ENCODE assay signal across 8 mouse cellular contexts in the genomic region with DNA sequence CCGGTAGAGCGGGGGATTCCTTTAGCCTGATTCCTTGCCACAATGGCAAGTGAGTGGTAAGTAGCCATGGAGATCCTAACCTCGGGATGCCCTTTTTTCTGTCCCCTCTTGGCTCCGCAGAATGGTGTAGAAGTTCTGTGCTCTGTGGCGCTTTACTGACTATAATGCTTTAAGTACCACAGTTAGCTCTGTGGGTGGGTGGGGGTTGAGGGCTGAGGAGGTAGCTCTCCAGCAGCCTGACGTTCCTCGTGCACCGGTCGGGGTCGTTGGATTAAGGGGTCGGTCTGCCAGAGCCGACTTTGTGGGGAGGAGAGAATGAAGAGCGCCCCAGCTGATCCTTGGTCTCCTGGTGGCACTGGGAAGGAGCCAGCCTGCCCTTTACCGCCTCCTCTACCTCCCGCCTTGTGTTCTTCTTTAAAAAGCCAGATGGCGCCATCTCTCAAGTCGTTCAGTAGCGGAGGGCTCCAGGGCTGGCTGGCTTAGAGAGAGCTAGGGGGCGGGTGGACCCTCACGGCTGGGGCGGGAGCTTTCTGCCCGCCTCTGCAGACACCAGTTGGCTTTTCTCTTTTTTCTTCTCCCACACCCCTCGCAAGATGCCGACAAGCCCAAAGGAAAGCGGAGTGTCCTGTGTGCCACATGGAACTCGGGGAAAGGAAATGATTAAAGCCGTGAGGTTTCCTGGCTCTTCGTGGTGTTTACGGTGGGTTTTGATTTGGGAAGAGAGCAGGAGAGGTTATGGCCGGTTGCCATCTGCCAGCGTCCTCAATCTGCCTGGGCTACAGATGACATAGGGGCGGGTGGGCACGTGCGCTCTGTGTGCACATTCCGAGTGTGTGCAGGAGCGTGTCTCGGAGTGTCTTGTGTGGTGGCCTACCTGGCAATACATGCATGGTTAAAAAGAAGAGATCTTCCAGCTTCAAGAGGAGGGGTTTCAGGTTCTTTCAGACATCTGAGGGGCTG. TPM values are rescaled to one million over a fixed set of nuclear protein-coding genes. Genes with fewer than 3 reads are reported as not detected.
DNase-seq lines count a peak whose midpoint lies in the region; ATAC-seq and TF ChIP-seq lines count a peak whose summit lies in the region.

No protein-coding gene starts in this region.

- H3K9ac ChIP-seq in heart, adult 2 months (ENCODE audit: low read depth, low read length): peak overlapping the region; percentile 43
- H3K9ac ChIP-seq in stomach, postnatal 0 days (ENCODE audit: low read length): peak overlapping the region; percentile 23

- H3K27ac ChIP-seq in gastrocnemius, adult 2 months: no peak overlapping the region
- H3K27ac ChIP-seq in heart, adult 2 months: peak overlapping the region; percentile 77
- no peak overlapping the region for H3K27ac ChIP-seq in kidney, adult 2 months (ENCODE audit: insufficient read depth, low read depth, low read length)
- no peak overlapping the region for H3K27ac ChIP-seq in stomach, postnatal 0 days (replicated peaks)

- 6% methylated on average over 37 of the region's 37 CpGs for WGBS in heart, adult 2 months
- WGBS in kidney, adult 2 months: 3% methylated on average over 37 of the region's 37 CpGs
- 6% methylated on average over 37 of the region's 37 CpGs for WGBS in stomach, postnatal 0 days

- H3K79me2 ChIP-seq in heart, adult 2 months (replicated peaks; ENCODE audit: control insufficient read depth, insufficient read depth, low read length): no peaks in the 10 kb centered on the region

- TF ChIP-seq POLR2A in heart, adult 2 months (IDR thresholded peaks at IDR 0.05; ENCODE audit: insufficient read depth, low read depth, low read length): no peak
- TF ChIP-seq POLR2A in kidney, adult 2 months (IDR thresholded peaks at IDR 0.05; ENCODE audit: low read depth, low read length): no peak

- H3K36me3 ChIP-seq in heart, adult 2 months (ENCODE audit: control insufficient read depth, insufficient read depth, low read length): peaks cover 2% of the 10 kb centered on the region; the same call in 1 of the 2 replicates
- no peaks in the 10 kb centered on the region for H3K36me3 ChIP-seq in kidney, adult 2 months (ENCODE audit: control insufficient read depth, insufficient read depth, low read length)
- H3K36me3 ChIP-seq in stomach, postnatal 0 days (ENCODE audit: control insufficient read depth, insufficient read depth, low read length): no peaks in the 10 kb centered on the region

- no peak for TF ChIP-seq EP300 in heart, adult 2 months (IDR thresholded peaks at IDR 0.05; ENCODE audit: insufficient read depth, low read depth, low read length)
- TF ChIP-seq EP300 in stomach, postnatal 0 days (optimal IDR thresholded peaks at IDR 0.05): no peak

- no peaks in the 10 kb centered on the region for H3K27me3 ChIP-seq in heart, adult 2 months (ENCODE audit: control insufficient read depth, insufficient read depth, low read length)
- no peaks in the 10 kb centered on the region; the same call in 1 of the 2 replicates for H3K27me3 ChIP-seq in kidney, adult 2 months (replicated peaks; ENCODE audit: control insufficient read depth, insufficient read depth, low read length)
- H3K27me3 ChIP-seq in stomach, postnatal 0 days (ENCODE audit: control insufficient read depth, insufficient read depth, low read length): 0 out of 2 replicates have a peak, but pooled peaks cover 3% of the 10 kb centered on the region

- H3K4me1 ChIP-seq in heart, adult 2 months (ENCODE audit: control insufficient read depth, insufficient read depth, low read length): peaks cover 6% of the 10 kb centered on the region
- no peaks in the 10 kb centered on the region for H3K4me1 ChIP-seq in kidney, adult 2 months (ENCODE audit: control insufficient read depth, insufficient read depth, low read length)
- H3K4me1 ChIP-seq in stomach, postnatal 0 days (replicated peaks; ENCODE audit: control insufficient read depth, insufficient read depth): no peaks in the 10 kb centered on the region

- H3K4me3 ChIP-seq in gastrocnemius, adult 2 months: peak overlapping the region; percentile 60
- H3K4me3 ChIP-seq in heart, adult 2 months: peak overlapping the region; percentile 54
- H3K4me3 ChIP-seq in kidney, adult 2 months (ENCODE audit: insufficient read depth, low read depth, low read length): peak overlapping the region; percentile 11; the same call in 1 of the 2 replicates
- H3K4me3 ChIP-seq in stomach, postnatal 0 days (ENCODE audit: low read depth, low read length): peak overlapping the region; percentile 39

- peak; percentile 57 for TF ChIP-seq CTCF in gastrocnemius, adult 2 months (IDR thresholded peaks at IDR 0.05)
- peak; percentile 75 for TF ChIP-seq CTCF in heart, adult 2 months (IDR thresholded peaks at IDR 0.05)
- no peak; the same call in 1 of the 2 replicates for TF ChIP-seq CTCF in kidney, adult 2 months (conservative IDR thresholded peaks at IDR 0.05; ENCODE audit: insufficient read depth, insufficient read length, low read depth, low read length)
- peak; percentile 82 for TF ChIP-seq CTCF in stomach, postnatal 0 days (IDR thresholded peaks at IDR 0.05; ENCODE audit: low read depth)

- peak; percentile 76 for ATAC-seq in stomach, postnatal 0 days (ENCODE audit: low FRiP score, low TSS enrichment)

- peak; percentile 24 for DNase-seq in gastrocnemius, adult 2 months
- DNase-seq in gastrocnemius, postnatal 25 days: no peak
- DNase-seq in WW6 (ENCODE audit: low read depth, low spot score): peak; percentile 67
- peak; percentile 63 to 64 for DNase-seq in heart, adult 2 months
- DNase-seq in kidney, adult 2 months: peak; percentile 28
- peak; percentile 26 to 70 for DNase-seq in lung, postnatal 4 days
- peak; percentile 48 for DNase-seq in stomach, postnatal 0 days (ENCODE audit: low spot score)
- DNase-seq in ovary, adult 18-20 months (ENCODE audit: low spot score): no peak

- H3K4me2 ChIP-seq in stomach, postnatal 0 days (replicated peaks; ENCODE audit: low read depth): peak overlapping the region; percentile 69

- no peaks in the 10 kb centered on the region for H3K9me3 ChIP-seq in stomach, postnatal 0 days (ENCODE audit: control insufficient read depth, low read length)

- intact Hi-C loops in gastrocnemius, adult 2 months (cut with DNase I): no loop called here
- intact Hi-C loops in heart, adult 2 months (cut with DNase I): loop anchor here (1.0 to 2.0 kb wide), 2 partner anchors 73 to 177 kb away; no protein-coding TSS in a partner anchor

RNA-seq across cellular contexts. Expression of a gene that starts 32.8 kb away (rescaled TPM):
- under 1 TPM in 1 of 2 experiments, not detected in 1; 0.08 TPM for total RNA-seq in gastrocnemius, adult 2 months (2021)
- under 1 TPM in 1 of 2 experiments, not detected in 1; 0.21 TPM for total RNA-seq in gastrocnemius, postnatal 25 days (2021)
- 10 to 100 TPM; 62.1 to 63.9 TPM for total RNA-seq in heart, adult 2 months (2021)
- 10.3 and 14.8 TPM in 2 replicates for polyA plus RNA-seq in heart, adult 2 months (2012; rRNA removed)
- 0.23 and 0.33 TPM in 2 replicates for polyA plus RNA-seq in kidney, adult 2 months (2012; rRNA removed)
- polyA plus RNA-seq in stomach, postnatal 0 days (2015; fragmentation: Nextera tagmentation; extraction: Ambion mirVana): 6.8 and 7.7 TPM in 2 replicates

Comparison
In these comparisons a context has a peak if more than half of its experiments do, and no peak if none do; other contexts are left out.
1. DNase-seq: peak in gastrocnemius, adult 2 months (single experiment), WW6 (single experiment), heart, adult 2 months (2 of 2), kidney, adult 2 months (single experiment), lung, postnatal 4 days (2 of 2) and stomach, postnatal 0 days (single experiment); none in gastrocnemius, postnatal 25 days (single experiment) and ovary, adult 18-20 months (single experiment).
2. RNA of a gene that starts 32.8 kb away (total RNA-seq): 62.1 to 63.9 TPM in heart, adult 2 months; 0.21 TPM in gastrocnemius, postnatal 25 days and 0.08 TPM in gastrocnemius, adult 2 months; every median in the first group is over 10 times any median in the second.
3. Peak in every context shown above with its lines, with median percentiles within 50 percentile points of each other: H3K4me3 ChIP-seq.